Mouse (Mus musculus) hindbrain, postnatal 0 days (tissue): ENCODE results near the gene Naa16. TPM values are rescaled to one million over a fixed set of nuclear protein-coding genes. Genes with fewer than 3 reads are reported as not detected.
"Not testable (repeated sequence)": the region's sequence is repeated elsewhere in the genome, so short reads cannot be mapped to it uniquely, and the experiment has no call there.

Experiments used
- ATAC-seq: fragments of 200-750 bp; cut with Nextera tagmentation; 2 replicates; pipeline ENCODE4 v1.8.0; 2017; ENCODE audit warnings: mild to moderate bottlenecking, moderate TSS enrichment, moderate library complexity
- DNase-seq: peaks from one replicate; pipeline ENCODE4 v3.0.0-alpha.2; 2015; ENCODE audit warnings: low spot score
- H3K27ac ChIP-seq: fragments of 300-500 bp; sonication (generic); 2 replicates; pipeline ENCODE4 v1.5.1; 2014; ENCODE audit warnings: mild to moderate bottlenecking
- H3K27me3 ChIP-seq: fragments of 300-500 bp; sonication (generic); 2 replicates; pipeline ENCODE4 v1.6.1; 2014; ENCODE audit warnings: low read length, mixed read lengths; ENCODE audit not compliant: insufficient read depth
- H3K36me3 ChIP-seq: fragments of 300-500 bp; sonication (generic); 2 replicates; pipeline ENCODE4 v1.6.1; 2014; ENCODE audit warnings: low read length, mixed read lengths; ENCODE audit not compliant: insufficient read depth
- H3K4me1 ChIP-seq: fragments of 300-500 bp; sonication (generic); 2 replicates; pipeline ENCODE4 v1.6.1; 2014; ENCODE audit warnings: antibody characterized with exemption, low read length, mixed read lengths; ENCODE audit not compliant: insufficient read depth
- H3K4me2 ChIP-seq: fragments of 300-500 bp; sonication (generic); 2 replicates; pipeline ENCODE4 v1.6.1; 2014; ENCODE audit warnings: low read depth, mild to moderate bottlenecking, low read length, moderate library complexity, mixed read lengths
- H3K4me3 ChIP-seq: fragments of 300-500 bp; sonication (generic); 2 replicates; pipeline ENCODE4 v1.5.1; 2014; ENCODE audit warnings: low read length
- H3K9ac ChIP-seq: fragments of 300-500 bp; sonication (generic); replicated peaks from 2 replicates; pipeline ENCODE4 v1.6.1; 2014; ENCODE audit warnings: mild to moderate bottlenecking, low read length, moderate library complexity, mixed read lengths
- H3K9me3 ChIP-seq: fragments of 300-500 bp; sonication (generic); 2 replicates; pipeline ENCODE4 v1.6.1; 2016; ENCODE audit warnings: low read length, mixed read lengths
- CTCF ChIP-seq: IDR thresholded peaks from 2 replicates; pipeline ENCODE4 v1.5.1; 2016; ENCODE audit warnings: antibody characterized with exemption, control low read depth, low read depth
- WGBS: fragments of 180-500 bp; shearing (Covaris S2); extraction: QIAGEN DNeasy Blood & Tissue Kit; methylation state at CpG from one replicate; pipeline ENCODE4 v1.1.7; 2014; 5-methylcytosine and 5-hydroxymethylcytosine counted together
- polyA plus RNA-seq: library from polyadenylated mRNA; unstranded; fragments of >200 nt; fragmentation: Nextera tagmentation; extraction: Ambion mirVana; gene quantifications from 2 replicates; pipeline ENCODE4 v1.2.1, GENCODE M21; 2015
- total RNA-seq: library from RNA; depleted of rRNA; stranded (reverse); fragments of >200 nt; gene quantifications from 2 replicates; pipeline ENCODE4 v1.2.3, GENCODE M21; 2014; rRNA removed

Naa16 gene
- total RNA-seq, result 2.4 and 5.5 TPM in 2 replicates
- 14.4 and 15.0 TPM in 2 replicates for polyA plus RNA-seq

GRCm38 (mm10) chr14:79390265-79390926, at the start of gene Naa16:
Gene Naa16 (minus strand): TSS chr14:79390778.
- DNase-seq, result peak; percentile 97
- H3K4me2 ChIP-seq, result peak within 1 kb of the TSS; percentile 90
- H3K4me1 ChIP-seq, result peaks cover 5% of the 10 kb centered on the region; the same call in 1 of the 2 replicates

DNA sequence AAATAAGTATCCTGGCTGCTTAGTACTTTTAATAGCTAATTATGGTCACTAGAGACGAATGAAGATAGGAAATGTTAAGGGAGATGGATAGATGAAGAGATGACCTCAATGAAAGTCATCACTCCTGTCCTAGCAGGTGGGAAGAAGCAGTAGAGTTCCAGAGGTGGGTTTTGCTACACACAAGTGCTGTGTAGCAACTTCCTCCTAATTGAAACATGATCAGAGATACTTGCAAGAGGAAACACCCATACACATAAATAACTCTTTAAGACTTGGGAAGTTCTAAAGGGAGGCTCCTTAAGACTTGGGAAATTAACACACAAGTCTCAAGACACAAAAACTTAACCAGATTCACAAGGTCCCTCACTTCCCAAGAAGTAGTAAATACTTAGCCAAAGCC, 43.5 kb upstream of the Naa16 start:
- Histone ChIP-seq H3K9me3 (no peaks in the 10 kb centered on the region), H3K4me1 (no peaks in the 10 kb centered on the region), H3K4me3 (no peak overlapping the region), H3K4me2 (no peak overlapping the region), H3K36me3 (no peaks in the 10 kb centered on the region), H3K9ac (no peak overlapping the region), H3K27ac (no peak overlapping the region), H3K27me3 (no peaks in the 10 kb centered on the region)
- ATAC-seq, result no peak
- 74% methylated on average over 1 of the region's 1 CpGs for WGBS
- TF ChIP-seq CTCF, result no peak
- DNase-seq, result no peak

More at GRCm38 (mm10) chr14:79390265-79390926, at the start of gene Naa16:
- Histone ChIP-seq H3K4me3 (peak within 1 kb of the TSS; percentile 92), H3K9me3 (no peaks in the 10 kb centered on the region), H3K27me3 (no peaks in the 10 kb centered on the region), H3K9ac (peak within 1 kb of the TSS; percentile 67), H3K36me3 (no peaks in the 10 kb centered on the region), H3K27ac (peak within 1 kb of the TSS; percentile 83)
- peak; percentile 38; the same call in 1 of the 2 replicates for TF ChIP-seq CTCF
- ATAC-seq, result peak; percentile 94
- WGBS, result under 1% methylated on average over 70 of the region's 71 CpGs

DNA sequence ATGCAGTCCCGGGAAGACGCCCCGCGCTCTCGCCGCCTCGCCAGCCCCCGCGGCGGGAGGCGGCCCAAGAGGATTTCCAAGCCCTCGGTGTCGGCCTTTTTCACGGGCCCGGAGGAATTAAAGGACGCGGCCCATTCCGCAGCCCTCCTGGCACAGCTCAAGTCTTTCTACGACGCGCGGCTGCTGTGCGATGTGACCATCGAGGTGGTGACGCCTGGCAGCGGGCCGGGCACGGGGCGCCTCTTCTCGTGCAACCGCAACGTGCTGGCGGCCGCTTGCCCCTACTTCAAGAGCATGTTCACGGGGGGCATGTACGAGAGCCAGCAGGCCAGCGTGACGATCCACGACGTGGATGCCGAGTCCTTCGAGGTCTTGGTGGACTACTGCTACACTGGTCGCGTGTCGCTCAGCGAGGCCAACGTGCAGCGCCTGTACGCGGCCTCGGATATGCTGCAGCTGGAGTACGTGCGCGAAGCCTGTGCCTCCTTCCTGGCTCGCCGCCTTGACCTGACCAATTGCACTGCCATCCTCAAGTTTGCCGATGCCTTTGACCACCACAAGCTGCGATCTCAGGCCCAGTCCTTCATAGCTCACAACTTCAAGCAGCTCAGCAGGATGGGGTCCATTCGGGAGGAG, 36.3 kb upstream of the Naa16 start:
- H3K4me1 ChIP-seq, H3K9me3 ChIP-seq, H3K27me3 ChIP-seq, H3K36me3 ChIP-seq, DNase-seq: not testable (repeated sequence)
- H3K4me2 ChIP-seq, result peak overlapping the region; percentile 55
- ATAC-seq, result peak; percentile 39
- H3K9ac ChIP-seq, result peak overlapping the region; percentile 63
- H3K4me3 ChIP-seq, result peak overlapping the region; percentile 49
- WGBS, result 71% methylated on average over 7 of the region's 59 CpGs
- peak overlapping the region; percentile 85 for H3K27ac ChIP-seq

- H3K27me3 ChIP-seq, result no peaks in the 10 kb centered on the region
- TF ChIP-seq CTCF, result no peak
- no peaks in the 10 kb centered on the region for H3K36me3 ChIP-seq
- ATAC-seq (peak; percentile 98), DNase-seq (peak; percentile 97)
- H3K4me2 ChIP-seq, result peak within 1 kb of the TSS; percentile 55
- peak within 1 kb of the TSS; percentile 63 for H3K9ac ChIP-seq
- under 1% methylated on average over 44 of the region's 44 CpGs for WGBS
- H3K9me3 ChIP-seq, result no peaks in the 10 kb centered on the region
- H3K4me3 ChIP-seq, result peak within 1 kb of the TSS; percentile 49
- no peaks in the 10 kb centered on the region for H3K4me1 ChIP-seq
- H3K27ac ChIP-seq, result peak within 1 kb of the TSS; percentile 85
Observed at GRCm38 (mm10) chr14:79425979-79426729, 35.6 kb upstream of the Naa16 start, which contains the start of gene Kbtbd7. Gene Kbtbd7 (plus strand): TSS chr14:79426511.

DNA sequence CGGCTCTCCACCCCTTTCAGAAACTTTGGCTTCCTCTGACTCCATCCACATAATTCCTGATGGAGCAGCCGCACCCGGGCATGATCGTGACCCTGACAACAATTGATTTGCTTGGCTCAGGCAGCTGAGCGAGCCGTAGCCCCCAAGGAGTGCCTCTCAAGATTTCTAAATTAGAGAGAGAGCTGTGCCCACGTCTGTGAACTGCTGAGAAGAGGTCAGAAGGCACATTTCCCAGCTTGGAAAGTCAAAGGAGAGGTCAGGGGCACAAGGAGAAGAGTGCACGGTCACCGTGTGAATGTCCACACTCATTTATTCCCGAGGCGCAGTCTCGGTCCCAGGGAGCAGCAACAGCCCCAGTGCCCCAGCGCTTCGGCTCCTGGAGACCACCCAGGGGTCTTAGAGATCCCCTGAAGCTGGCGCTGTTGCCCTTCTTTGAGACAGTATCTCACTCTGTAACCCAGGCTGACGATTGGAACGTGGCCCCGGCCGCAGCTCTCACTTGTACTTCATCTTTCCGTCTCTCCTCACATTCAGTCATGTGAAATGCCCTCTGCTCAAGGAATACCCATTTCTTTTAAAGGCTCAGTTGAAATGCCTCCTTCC, 29.6 kb upstream of the Naa16 start:
- Histone ChIP-seq H3K9ac (no peak overlapping the region), H3K4me3 (no peak overlapping the region), H3K36me3 (0 out of 2 replicates have a peak, but pooled peaks cover 8% of the 10 kb centered on the region), H3K4me2 (0 out of 2 replicates have a peak overlapping the region, but pooled peaks have one; percentile 10), H3K27ac (no peak overlapping the region), H3K27me3 (no peaks in the 10 kb centered on the region), H3K4me1 (no peaks in the 10 kb centered on the region), H3K9me3 (no peaks in the 10 kb centered on the region)
- ATAC-seq, result peak; percentile 51; the same call in 1 of the 2 replicates
- peak; percentile 54 for DNase-seq
- TF ChIP-seq CTCF, result peak; percentile 38
- WGBS, result 29% methylated on average over 20 of the region's 20 CpGs

DNA sequence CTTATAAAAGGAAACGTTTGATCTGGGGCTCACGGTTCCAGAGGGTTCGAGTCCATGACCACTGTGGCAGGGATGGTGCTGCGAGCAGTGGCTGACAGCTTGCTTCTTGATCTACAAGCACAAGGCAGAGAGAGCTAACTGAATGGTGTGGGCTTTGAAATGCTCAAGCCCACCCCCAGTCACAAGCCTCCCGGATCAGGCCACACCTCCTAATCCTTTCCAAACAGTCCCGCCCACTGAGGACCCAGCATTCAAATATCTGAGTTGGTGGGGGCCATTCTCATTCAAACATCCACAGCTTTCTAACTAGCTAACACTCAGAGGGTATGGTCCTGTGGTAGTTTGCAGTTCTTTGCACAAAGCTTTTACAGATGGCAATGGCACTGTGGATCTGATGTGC, 22.5 kb upstream of the Naa16 start:
- Histone ChIP-seq H3K36me3 (peaks cover 13% of the 10 kb centered on the region), H3K9ac (no peak overlapping the region), H3K9me3 (no peaks in the 10 kb centered on the region), H3K27me3 (no peaks in the 10 kb centered on the region), H3K4me1 (no peaks in the 10 kb centered on the region), H3K4me2 (no peak overlapping the region), H3K27ac (no peak overlapping the region), H3K4me3 (no peak overlapping the region)
- TF ChIP-seq CTCF, result no peak
- 86% methylated on average over 6 of the region's 6 CpGs for WGBS
- ATAC-seq (no peak), DNase-seq (no peak)
